Mouse (Mus musculus): ENCODE measurements around the gene Rita1. TPM values are rescaled to one million over a fixed set of nuclear protein-coding genes. Genes with fewer than 3 reads are reported as not detected.

The Rita1 gene
- total and polyA plus RNA-seq, 3 experiments: 18.1 to 22.1 TPM; not detected in 1

- peak overlapping the region; percentile 42 for H3K9ac ChIP-seq (ENCODE audit: control insufficient read depth, low read depth, low read length, poor library complexity, severe bottlenecking)
- peaks cover 13 to 24% of the 10 kb centered on the region in 2 experiments for H3K4me1 ChIP-seq (ENCODE audit: control insufficient read depth in 1 of 2, insufficient read depth in 2 of 2, low read length in 2 of 2)
- DNase-seq (ENCODE audit: low read depth, low spot score): peak; percentile 62
- no peaks in the 10 kb centered on the region for H3K27me3 ChIP-seq (ENCODE audit: control insufficient read depth in 1 of 2, insufficient read depth in 2 of 2, low read length in 2 of 2)
- peak overlapping the region; percentile 65 for H3K27ac ChIP-seq (ENCODE audit: control insufficient read depth, low read depth, low read length)
- H3K79me2 ChIP-seq (ENCODE audit: control insufficient read depth, insufficient read depth, low read length, poor library complexity): peaks cover 3% of the 10 kb centered on the region
- H3K36me3 ChIP-seq (ENCODE audit: control insufficient read depth in 1 of 2, insufficient read depth in 2 of 2, low read length in 2 of 2): peaks cover 0 to 28% of the 10 kb centered on the region in 2 experiments; a peak in 2 of 4 replicates
- no peaks in the 10 kb centered on the region for H3K9me3 ChIP-seq (replicated peaks; ENCODE audit: insufficient read depth, low read length)
- H3K4me3 ChIP-seq (ENCODE audit: control insufficient read depth in 1 of 2, insufficient read depth in 1 of 2, low read depth in 2 of 2, low read length in 2 of 2): peak overlapping the region in 1 of 2 experiments; percentile 0; a peak in 1 of 4 replicates
- TF ChIP-seq TAL1 (IDR thresholded peaks at IDR 0.05; ENCODE audit: low read length): no peak
- peak; percentile 5; the same call in 1 of the 2 replicates for TF ChIP-seq ETS1 (IDR thresholded peaks at IDR 0.05; ENCODE audit: low read depth, low read length)
- TF ChIP-seq ZC3H11A (IDR thresholded peaks at IDR 0.05; ENCODE audit: low read depth, low read length): no peak
- TF ChIP-seq SIN3A (IDR thresholded peaks at IDR 0.05; ENCODE audit: low read length): no peak
- no peak for TF ChIP-seq TCF12 (IDR thresholded peaks at IDR 0.05; ENCODE audit: low read depth, low read length)
- TF ChIP-seq EP300 (IDR thresholded peaks at IDR 0.05; ENCODE audit: low read depth in 1 of 2, low read length in 2 of 2): peak in 1 of 2 experiments; percentile 5; a peak in 1 of 4 replicates
- TF ChIP-seq NELFE (IDR thresholded peaks at IDR 0.05; ENCODE audit: low read depth, low read length): no peak
- no peak for TF ChIP-seq HCFC1 (IDR thresholded peaks at IDR 0.05; ENCODE audit: low read depth, low read length)
- no peak for TF ChIP-seq ZNF384 (IDR thresholded peaks at IDR 0.05; ENCODE audit: low read depth, low read length)
- no peak for TF ChIP-seq POLR2A (IDR thresholded peaks at IDR 0.05; ENCODE audit: control insufficient read depth in 1 of 2, insufficient read depth in 1 of 2, low read depth in 1 of 2, low read length in 2 of 2, poor library complexity in 1 of 2)
- TF ChIP-seq MAZ (IDR thresholded peaks at IDR 0.05; ENCODE audit: low read depth, low read length): peak; percentile 55; the same call in 1 of the 2 replicates
- TF ChIP-seq MYC (IDR thresholded peaks at IDR 0.05; ENCODE audit: low read depth, low read length): no peak
- TF ChIP-seq GABPA (IDR thresholded peaks at IDR 0.05; ENCODE audit: low read depth, low read length): no peak
- TF ChIP-seq JUND (IDR thresholded peaks at IDR 0.05; ENCODE audit: low read depth, low read length): no peak
Observed at GRCm38 (mm10) chr5:120578504-120579081, 33.8 kb downstream of the Rita1 start.

GRCm38 (mm10) chr5:120577935-120578441 lies 34.4 kb downstream of the Rita1 start:
- Histone ChIP-seq H3K9me3 (replicated peaks; ENCODE audit: insufficient read depth, low read length) (no peaks in the 10 kb centered on the region), H3K9ac (ENCODE audit: control insufficient read depth, low read depth, low read length, poor library complexity, severe bottlenecking) (peak overlapping the region; percentile 42), H3K79me2 (ENCODE audit: control insufficient read depth, insufficient read depth, low read length, poor library complexity) (peaks cover 3% of the 10 kb centered on the region), H3K36me3 (ENCODE audit: control insufficient read depth in 1 of 2, insufficient read depth in 2 of 2, low read length in 2 of 2) (peaks cover 0 to 25% of the 10 kb centered on the region in 2 experiments; a peak in 3 of 4 replicates), H3K27me3 (ENCODE audit: control insufficient read depth in 1 of 2, insufficient read depth in 2 of 2, low read length in 2 of 2) (no peaks in the 10 kb centered on the region), H3K27ac (ENCODE audit: control insufficient read depth, low read depth, low read length) (peak overlapping the region; percentile 77), H3K4me1 (ENCODE audit: control insufficient read depth in 1 of 2, insufficient read depth in 2 of 2, low read length in 2 of 2) (peaks cover 13 to 20% of the 10 kb centered on the region in 2 experiments), H3K4me3 (ENCODE audit: control insufficient read depth in 1 of 2, insufficient read depth in 1 of 2, low read depth in 2 of 2, low read length in 2 of 2) (peak overlapping the region; percentile 0 to 29; a peak in 2 of 4 replicates)
- peak; percentile 90 for DNase-seq (ENCODE audit: low read depth, low spot score)
- peak; percentile 44 for TF ChIP-seq SMC3 (IDR thresholded peaks at IDR 0.05; ENCODE audit: low read depth, low read length)
- TF ChIP-seq RAD21 (IDR thresholded peaks at IDR 0.05; ENCODE audit: low read depth, low read length): peak; percentile 28; the same call in 1 of the 2 replicates
- no peak for TF ChIP-seq CHD1 (IDR thresholded peaks at IDR 0.05; ENCODE audit: low read depth, low read length)
- TF ChIP-seq TBP (IDR thresholded peaks at IDR 0.05; ENCODE audit: low read depth, low read length): peak; percentile 39; the same call in 1 of the 2 replicates
- TF ChIP-seq ZKSCAN1 (IDR thresholded peaks at IDR 0.05; ENCODE audit: low read depth, low read length): no peak
- peak; percentile 88 for TF ChIP-seq SIN3A (IDR thresholded peaks at IDR 0.05; ENCODE audit: low read length)
- TF ChIP-seq POLR2A (IDR thresholded peaks at IDR 0.05; ENCODE audit: control insufficient read depth in 1 of 2, insufficient read depth in 1 of 2, low read depth in 1 of 2, low read length in 2 of 2, poor library complexity in 1 of 2): no peak; a peak in 1 of 4 replicates
- no peak for TF ChIP-seq ELF1 (IDR thresholded peaks at IDR 0.05; ENCODE audit: low read depth, low read length)
- TF ChIP-seq CTCF (IDR thresholded peaks at IDR 0.05 in 2 of 3, conservative IDR thresholded peaks at IDR 0.05 in 1 of 3; ENCODE audit: control insufficient read depth in 1 of 3, insufficient read depth in 1 of 3, low read depth in 2 of 3, low read length in 3 of 3, poor library complexity in 1 of 3, severe bottlenecking in 1 of 3): peak; percentile 23 to 63 (median 63); a peak in 5 of 6 replicates
- no peak for TF ChIP-seq MYB (IDR thresholded peaks at IDR 0.05; ENCODE audit: low read depth, low read length)
- 0 out of 2 replicates have a peak, but pooled peaks have one; percentile 39 for TF ChIP-seq RCOR1 (IDR thresholded peaks at IDR 0.05; ENCODE audit: low read depth, low read length)
- no peak; the same call in 1 of the 2 replicates for TF ChIP-seq MAFK (IDR thresholded peaks at IDR 0.05; ENCODE audit: borderline replicate concordance, low read depth, low read length)
- TF ChIP-seq MEF2A (IDR thresholded peaks at IDR 0.05; ENCODE audit: extremely low read depth, insufficient replicate concordance, low read depth, low read length, poor library complexity, severe bottlenecking): no peak
- TF ChIP-seq E2F4 (IDR thresholded peaks at IDR 0.05; ENCODE audit: borderline replicate concordance, low read depth, low read length): no peak
- TF ChIP-seq ZMIZ1 (IDR thresholded peaks at IDR 0.05; ENCODE audit: low read depth, low read length): no peak
- peak; percentile 60 for TF ChIP-seq BHLHE40 (IDR thresholded peaks at IDR 0.05; ENCODE audit: borderline replicate concordance, low read depth, low read length)
- TF ChIP-seq MAX (IDR thresholded peaks at IDR 0.05; ENCODE audit: low read length): no peak; the same call in none of the 2 replicates
- no peak for TF ChIP-seq NELFE (IDR thresholded peaks at IDR 0.05; ENCODE audit: low read depth, low read length)
- no peak for TF ChIP-seq POLR2AphosphoS2 (IDR thresholded peaks at IDR 0.05; ENCODE audit: low read length)
- peak; percentile 48 to 61 for TF ChIP-seq EP300 (IDR thresholded peaks at IDR 0.05; ENCODE audit: low read depth in 1 of 2, low read length in 2 of 2)
